Mouse (Mus musculus): ENCODE results near the gene St7.

Gene St7

DNA sequence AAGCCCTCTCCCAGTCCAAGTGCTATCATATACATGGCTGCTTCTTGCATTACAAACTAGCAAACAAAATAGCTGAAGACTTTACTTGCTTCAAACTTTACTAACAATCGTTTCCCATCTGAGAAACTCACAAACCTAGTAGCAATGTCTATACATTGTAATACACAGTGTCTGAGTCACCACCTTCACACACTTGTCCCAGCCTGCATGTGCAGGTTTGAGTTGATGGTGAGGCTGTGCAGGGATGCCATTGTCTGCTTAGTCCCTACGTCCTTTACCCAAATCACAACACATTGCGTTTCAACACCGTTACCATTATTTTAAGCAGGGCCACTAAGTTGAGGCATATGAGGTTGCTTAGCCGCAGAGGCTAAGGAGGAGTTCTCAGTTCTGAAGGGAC lies 26.7 kb downstream of the St7 start:
- no peak for DNase-seq (ENCODE audit: low read depth, low spot score)

DNA sequence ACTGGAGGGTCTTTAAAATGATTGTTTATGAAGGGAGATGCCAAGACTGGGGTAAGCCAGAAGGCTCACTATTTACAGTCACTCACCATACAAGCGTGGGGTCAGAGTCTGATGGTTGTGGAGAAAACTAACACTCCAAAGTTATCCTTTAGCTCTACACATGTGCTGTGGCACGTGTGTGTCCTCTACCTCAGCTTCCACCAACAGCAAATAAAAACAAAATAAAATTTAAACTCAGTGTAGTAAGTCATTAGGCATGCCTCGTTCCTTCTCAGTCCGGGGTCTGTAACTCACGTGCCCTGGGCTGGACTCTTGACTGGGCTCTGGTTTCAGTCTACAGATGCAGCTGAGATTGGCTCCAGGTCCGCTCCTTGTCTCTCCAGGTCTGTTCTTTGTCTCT lies 27.3 kb downstream of the St7 start:
- DNase-seq (ENCODE audit: low read depth, low spot score): no peak

DNA sequence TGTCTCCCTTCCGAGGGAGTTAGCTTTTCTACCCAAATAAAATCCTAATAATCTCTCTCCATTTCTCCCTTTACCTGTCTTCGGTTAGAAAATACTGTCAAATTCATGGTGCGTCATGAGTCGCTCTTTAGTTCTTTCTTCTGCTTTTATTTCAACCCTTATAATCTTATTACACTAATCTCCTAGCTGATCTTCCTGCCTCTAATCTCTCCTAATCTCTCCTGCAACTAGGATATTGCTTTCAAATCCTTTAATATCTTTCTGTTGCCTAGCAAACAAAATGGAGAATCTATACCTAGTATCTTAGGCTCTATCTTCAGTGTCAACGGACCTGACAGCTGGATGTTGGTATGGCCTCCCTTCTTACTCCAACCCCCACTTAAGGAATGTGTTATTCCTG lies 29.0 kb downstream of the St7 start:
- DNase-seq (ENCODE audit: low read depth, low spot score): no peak

DNA sequence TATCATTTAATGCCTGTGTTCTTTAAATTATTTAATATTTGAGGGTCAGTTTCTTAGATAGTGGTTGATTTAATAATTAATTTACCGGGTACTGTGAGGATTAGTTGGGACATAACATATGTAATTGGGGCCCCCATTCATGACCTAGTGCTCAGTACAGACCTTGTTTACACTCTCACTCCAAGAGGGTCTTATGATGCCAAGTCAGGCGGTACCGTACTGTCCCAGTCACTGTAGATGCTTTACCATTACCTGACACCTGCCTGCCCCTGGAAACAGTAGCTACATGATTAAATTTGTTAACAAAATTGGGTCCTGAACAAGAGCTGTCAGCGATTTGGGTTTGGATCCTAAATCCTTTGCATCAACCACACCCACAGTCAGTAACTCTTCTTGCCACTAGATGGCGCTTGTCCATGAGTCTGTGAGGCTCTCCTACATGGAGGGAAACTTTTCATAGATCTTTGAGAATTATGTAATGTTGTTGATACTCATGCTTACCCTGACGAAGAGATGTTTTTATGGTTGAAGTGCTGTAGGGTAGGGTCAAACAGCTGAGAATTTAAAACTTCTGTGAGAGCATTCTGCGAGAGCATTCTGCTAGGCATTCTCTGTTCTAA lies 33.2 kb downstream of the St7 start:
- peak; percentile 60 for DNase-seq (ENCODE audit: low read depth, low spot score)

DNA sequence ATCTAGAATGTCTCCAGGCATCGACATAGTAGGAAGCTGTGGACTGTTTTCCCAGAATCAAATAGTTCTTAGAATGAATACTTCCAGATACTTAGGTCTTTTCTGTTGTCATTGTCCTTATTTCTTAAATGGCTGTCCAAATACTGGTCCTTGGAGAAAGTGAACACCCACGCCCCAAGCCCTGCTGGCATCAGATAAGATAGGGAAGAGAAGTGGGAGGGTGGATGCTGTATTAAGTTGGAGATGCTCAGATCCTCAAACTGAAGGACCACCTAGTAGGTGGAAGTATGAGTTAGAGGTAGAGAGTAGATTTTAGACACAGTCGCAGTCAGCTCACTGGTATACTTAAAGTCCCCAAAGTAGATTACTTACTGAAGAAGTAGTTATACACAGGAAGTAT lies 34.5 kb downstream of the St7 start:
- DNase-seq (ENCODE audit: low read depth, low spot score): no peak

DNA sequence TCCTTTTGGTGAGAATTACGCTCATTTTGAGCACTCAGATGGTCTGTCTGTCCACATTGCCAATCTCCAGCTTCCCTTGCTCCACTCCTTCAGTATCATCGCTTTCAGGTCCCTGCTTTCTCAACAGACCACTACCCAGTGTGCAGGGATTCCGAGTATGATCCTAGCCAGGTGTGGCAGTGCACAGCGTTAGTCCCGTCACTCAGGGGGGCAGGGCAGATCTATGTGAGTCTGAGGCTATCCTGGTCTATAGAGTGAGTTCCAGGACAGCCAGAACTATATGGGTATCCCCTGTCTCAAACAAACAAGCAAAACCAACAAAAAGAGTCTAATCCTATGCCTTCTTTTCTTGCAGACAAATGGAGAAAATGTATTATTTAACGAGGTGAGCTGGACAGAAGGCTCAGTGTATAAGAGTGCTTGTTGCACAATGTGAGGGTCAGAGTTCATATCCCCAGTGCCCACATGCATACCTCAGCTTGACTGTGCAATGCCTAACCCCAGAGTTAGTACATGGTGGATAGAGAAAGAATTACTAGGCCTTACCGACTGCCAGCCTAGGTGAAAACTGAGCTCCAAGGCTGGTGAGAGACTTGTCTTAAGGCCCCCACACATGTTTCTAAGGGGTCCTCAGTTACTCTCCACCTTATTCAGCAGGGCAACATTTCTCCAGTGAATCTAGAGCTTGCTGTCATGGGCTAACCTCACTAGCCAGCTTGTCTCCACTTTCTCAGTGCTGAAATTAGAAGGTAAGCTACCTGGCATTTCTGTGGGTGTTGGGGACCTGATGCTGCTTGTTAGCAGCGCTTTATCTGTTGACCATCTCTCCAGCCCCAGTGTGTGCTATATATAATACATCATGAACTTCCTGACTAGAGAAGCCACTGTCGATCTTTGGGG lies 35.4 kb downstream of the St7 start:
- no peak for DNase-seq (ENCODE audit: low read depth, low spot score)

DNA sequence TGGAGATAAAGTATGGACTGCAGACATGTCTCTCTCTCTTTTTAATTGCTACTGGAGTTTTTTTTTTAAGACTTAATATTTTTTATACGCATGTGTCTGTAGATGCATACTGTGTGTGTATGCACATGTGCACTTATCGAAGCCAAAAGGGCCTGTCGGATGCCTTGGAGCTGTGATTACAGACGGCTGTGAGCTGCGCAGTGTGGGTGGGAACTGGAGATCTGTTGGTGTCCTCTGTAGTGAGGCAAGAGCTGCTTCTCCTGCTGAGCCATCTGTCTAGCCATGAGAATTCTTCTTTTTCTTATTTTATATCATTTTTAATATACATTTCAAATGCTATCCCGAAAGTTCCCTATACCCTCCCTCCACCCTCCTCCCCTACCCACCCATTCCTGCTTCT lies 37.4 kb downstream of the St7 start:
- DNase-seq (ENCODE audit: low read depth, low spot score): peak; percentile 74

DNA sequence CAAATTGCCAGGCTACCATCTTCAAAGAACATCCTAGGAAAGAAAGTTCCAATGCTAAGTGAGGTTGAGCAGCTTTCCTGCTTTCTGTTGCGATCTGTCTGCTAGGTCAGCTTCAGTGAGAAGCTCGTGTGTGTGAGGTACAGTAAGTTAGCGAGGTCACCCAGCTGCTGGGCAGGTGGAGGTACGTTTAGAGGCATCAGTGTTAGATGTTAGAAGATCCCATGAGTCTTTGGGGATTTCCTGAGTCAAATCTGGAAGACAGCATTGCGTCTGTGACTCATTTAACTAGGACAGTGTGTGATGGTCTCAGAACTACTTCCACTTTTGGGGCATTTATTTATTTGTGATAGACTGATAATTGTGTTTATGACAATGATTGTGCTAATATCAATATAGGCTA lies 39.0 kb downstream of the St7 start:
- no peak for DNase-seq (ENCODE audit: low read depth, low spot score)

DNA sequence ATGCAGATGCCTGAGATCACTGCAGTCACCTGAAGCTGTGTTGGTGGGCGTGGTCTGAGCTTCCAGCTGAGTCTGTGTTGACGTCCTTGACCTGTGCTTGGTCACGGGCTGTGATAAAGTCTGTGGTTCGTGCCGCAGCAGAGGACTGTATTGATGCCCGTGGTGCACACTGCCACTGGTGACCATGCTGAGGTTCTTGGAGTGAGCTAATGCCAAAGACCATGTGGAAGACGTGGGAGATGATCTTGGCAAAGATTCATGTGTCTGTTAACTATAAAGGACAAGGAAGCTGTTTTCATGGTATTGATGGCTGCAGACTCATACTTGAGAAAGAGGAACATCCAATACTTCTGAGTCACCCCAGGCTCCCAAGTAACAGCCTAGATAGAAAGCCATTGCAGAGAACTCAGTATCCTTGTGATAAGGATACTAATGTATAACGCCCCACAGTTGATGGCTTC lies 41.2 kb downstream of the St7 start:
- DNase-seq (ENCODE audit: low read depth, low spot score): no peak

DNA sequence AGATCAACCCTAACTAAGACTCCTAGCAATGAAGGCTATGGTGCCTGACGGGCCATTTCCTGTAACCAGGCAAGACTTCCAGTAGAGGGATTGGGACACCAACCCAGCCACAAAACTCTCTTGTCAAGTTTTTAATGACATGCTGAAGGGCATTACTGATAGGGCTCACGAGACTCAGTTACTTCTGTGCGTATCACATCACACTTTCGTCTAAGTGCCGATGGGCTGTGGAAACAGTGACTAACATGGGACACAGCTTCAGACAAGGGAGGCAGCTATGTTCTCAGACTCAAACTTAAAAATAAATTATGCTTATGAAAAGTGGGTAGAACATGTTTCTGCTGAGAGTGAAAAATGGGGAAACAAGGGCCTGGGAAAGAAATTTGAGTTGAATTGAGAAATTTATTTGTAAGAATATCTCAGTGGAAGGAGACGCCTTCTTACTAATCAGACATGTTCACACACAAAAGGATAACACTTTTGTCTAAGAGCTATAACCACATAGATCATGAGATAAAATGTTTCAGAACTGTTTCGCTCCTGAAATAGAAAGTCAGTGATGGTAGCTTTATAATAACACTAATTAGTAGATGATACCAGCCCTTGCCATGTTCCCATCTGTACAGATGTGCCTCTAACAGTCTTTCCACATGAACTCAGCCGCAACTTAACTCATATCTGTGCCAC lies 44.7 kb downstream of the St7 start:
- DNase-seq (ENCODE audit: low read depth, low spot score): no peak

DNA sequence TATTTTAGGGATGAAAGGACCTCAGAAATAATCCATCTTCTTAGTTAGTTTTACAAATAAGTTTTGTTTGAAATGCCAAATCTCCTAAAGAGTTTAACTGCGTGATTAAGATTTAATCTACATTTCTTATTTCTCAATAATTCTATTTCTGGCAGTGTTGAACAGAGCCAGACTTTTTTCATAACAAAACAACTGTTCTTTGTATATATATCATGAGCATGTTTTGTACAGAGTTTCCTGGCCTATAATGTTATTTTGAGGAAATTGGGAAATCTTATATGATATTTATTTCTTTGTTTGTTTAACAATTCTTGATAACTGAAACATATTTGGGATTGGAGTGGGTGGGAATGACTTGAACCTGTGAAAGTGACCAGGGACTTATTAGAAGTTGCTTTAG lies 47.4 kb downstream of the St7 start:
- DNase-seq (ENCODE audit: low read depth, low spot score): no peak

DNA sequence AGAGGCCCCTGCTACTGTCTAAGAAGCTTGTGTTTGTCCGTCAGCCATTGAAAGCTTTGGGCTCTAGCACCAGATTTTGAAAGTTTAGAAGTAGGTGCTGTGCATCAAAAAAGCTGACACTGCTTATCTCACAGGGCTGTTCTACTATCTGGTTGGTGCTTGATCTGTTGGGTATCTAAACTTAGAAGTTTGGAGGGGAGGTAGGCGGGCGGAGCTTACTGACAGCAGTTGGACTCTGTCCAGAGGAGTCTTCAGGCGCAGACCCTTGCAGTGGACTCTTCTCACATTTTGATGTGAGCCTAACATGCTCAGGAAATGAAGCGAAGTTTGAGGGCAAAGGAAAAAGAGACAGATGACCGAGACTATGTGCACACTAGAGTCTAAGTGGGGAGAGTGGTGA lies 48.9 kb downstream of the St7 start:
- DNase-seq (ENCODE audit: low read depth, low spot score): no peak

DNA sequence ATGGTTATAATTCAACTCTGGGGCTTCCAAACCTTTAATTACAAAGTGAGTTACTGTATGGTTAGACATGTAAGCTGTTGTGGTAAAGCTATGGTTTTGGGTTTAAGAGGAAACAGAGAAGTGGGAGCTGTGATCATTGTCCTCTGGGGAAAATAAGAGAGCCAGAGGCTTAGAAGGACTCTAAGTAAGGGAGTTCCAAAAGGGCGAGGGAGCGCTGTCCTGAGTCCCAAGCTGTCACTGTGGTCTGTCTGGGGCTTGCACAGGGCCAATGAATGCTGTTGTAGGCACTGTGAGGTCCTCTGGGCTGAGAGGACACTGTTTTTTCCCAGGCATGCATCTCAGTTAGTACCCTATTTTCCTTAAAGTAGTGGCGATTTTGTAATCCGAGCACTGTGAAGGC lies 49.5 kb downstream of the St7 start:
- DNase-seq (ENCODE audit: low read depth, low spot score): no peak

DNA sequence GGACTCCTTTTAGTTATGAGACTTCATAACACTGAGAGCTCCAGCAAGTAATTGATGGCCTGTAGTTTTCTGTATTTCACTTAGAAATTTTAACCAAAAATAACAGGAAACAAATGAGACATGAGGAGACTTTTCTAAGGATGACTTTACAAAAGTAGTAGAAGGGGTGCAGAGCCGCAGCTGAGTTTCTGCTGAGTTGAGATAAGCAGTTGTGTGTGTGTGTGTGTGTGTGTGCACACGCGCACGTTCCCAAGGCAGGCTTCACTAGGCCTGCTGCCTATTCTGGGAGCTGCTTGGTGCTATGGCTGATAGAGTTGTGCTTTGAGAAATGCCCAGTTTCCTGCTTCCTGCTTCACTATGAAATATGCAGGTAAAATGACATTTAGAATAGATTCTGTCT lies 50.6 kb downstream of the St7 start:
- DNase-seq (ENCODE audit: low read depth, low spot score): no peak

DNA sequence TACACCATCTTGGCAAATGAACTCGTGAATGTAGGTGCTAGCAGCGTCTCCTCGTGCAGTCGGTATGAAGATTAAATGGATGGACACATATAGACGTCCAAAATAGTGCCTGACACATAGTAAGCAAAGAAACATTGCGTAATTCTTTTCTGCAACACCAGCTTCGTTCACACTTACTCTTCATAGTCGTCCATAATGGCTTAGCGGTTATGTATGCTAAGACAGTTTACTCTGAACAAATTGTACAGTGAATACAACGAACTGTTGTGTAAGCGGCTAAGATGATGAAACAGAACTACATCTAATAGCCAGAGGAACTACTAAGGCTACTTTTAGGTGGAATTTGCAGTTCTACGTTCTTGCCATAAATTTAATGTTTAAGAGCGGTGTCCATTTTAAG lies 55.0 kb downstream of the St7 start:
- DNase-seq (ENCODE audit: low read depth, low spot score): no peak

DNA sequence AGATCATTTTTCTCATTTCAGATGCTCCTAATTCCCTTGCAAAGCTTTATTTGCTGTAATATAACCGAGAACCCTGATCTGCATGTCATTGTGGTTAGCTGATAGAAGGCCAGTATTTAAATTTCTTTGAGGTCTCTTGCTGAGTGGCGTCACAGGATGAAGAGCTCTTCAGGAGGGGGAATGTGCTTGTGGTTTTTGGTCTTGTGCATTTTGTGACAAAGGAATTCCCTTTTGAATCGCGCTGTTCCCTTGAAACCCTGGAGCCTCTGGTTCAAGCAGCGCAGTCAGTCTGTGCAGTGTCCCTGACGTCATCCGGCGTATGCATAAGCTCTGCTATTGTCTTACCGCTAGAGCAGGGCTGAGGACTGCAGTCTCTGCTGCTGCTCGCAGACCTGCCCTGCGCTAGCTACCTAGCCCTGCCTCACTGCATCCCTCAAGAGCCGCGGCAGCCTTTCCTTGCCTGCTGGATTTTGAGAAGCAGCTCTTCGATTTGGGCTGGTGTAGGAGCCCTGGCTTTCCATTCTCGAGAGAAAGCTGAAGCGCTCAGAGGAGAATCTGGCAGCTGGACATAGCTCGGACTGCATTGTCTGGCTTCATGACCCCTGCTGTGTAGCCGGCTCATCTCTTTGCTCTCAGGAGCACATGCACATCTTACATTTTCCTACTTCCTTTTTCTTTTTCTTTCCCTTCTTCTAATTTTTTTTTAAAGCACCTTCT lies 56.3 kb downstream of the St7 start:
- peak; percentile 91 for DNase-seq (ENCODE audit: low read depth, low spot score)

DNA sequence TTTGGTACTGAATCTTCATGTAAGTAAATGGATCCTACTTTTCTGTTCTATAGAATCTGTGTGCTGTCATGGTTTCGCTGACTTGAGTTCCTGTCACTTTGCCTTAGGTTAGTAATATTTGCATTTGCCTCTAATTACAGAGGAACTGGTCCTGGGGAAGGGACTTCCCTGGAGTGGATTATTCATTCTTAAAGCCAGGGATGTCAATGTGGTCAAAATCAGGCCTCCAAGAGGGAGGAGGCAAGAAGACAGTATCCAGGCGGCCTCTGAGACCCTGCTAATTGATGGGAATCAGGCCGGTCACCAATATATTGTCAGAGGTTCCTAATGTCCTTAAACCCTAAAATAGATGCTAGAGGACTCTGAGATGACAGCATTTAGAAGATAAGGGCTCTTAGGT lies 56.9 kb downstream of the St7 start:
- no peak for DNase-seq (ENCODE audit: low read depth, low spot score)

DNA sequence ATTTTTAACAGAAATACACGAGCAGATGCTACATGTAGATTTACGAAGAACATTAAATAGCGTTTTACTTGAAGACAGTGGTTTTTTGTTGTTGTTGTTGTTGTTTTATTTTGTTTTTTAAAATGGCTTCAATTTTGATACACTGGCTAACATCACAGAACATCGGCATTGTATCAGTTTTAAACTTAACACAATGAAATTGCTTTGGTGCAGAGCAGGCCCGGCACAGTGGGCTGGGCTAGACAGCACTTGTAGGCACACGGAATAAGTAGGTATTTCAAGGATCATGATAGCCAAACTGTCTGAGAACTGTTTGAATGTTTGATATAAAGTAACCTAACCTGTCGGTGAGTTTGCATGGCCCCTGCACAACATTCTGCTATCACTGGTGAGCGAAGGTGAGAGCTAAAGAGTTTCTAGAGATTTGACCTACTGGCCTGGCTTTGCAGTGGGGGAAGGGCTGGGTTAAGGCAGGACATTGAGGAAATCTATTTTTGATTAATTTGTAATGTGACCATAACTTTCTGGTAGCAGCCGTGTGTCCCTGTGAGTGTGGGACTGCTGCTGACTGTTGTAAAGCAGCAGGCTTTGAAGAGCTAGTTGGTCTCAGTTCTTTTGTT lies 57.4 kb downstream of the St7 start:
- DNase-seq (ENCODE audit: low read depth, low spot score): no peak

DNA sequence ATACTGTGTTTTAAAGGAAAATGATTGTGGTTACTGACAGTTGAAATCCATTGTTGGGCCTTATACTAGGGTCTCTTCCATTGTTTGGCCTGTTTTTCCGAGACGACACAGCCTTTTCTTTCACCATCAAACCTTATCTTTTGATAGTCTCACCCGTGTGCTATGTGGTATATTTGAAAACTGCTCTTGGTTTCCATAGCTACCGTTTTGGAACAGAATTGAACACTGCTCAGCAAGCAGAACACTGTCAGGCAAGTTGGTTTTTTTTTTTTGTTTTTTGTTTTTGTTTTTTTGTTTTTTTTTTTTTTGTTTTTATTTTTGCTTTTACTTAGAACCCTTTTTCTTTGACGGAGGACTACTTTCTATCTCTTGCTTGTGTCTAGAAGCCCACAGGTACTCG lies 58.2 kb downstream of the St7 start:
- DNase-seq (ENCODE audit: low read depth, low spot score): peak; percentile 49

DNA sequence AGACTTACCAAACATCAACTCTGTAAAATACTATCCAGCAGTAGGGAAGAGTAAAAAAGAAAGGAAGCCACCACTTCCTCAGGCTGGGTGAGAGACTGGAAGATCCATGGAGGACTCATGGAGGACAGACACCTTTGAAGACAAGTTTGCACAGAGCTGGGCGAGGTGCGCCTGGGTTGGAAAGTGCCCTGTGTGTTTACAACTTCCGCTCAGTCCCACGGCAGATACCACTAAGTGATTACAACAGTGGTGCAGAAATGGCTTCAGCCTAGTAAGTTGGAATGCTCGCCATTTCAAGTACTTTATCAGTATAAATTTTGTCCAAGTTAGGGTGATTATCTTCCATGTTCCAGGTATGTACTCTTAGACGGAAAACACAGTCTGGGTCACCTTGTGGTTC lies 63.2 kb downstream of the St7 start:
- no peak for DNase-seq (ENCODE audit: low read depth, low spot score)

DNA sequence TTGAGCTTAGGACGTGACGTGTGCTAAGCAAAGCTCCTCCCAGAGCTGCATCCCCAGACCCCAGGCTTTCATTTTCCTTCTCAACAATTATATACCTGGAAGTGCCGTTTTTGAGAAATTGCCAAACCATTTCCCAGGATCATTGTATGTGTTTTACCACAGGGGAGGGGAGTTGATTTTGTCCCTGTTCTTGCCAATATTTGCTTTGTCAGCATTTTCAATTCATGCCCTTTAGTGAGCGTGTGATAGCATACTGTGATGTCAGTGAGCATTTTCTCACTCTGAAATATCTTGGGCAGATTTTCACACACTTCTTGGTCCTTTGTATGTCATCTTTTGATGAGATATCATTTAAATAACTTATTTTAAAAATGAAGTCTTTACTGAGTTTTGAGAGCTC lies 65.8 kb downstream of the St7 start:
- DNase-seq (ENCODE audit: low read depth, low spot score): no peak
